Mouse (Mus musculus): ENCODE measurements around the gene Mcf2l. TPM values are rescaled to one million over a fixed set of nuclear protein-coding genes. Genes with fewer than 3 reads are reported as not detected.

Mcf2l gene
- polyA plus RNA-seq, 1 experiment: 57.7 TPM

GRCm38 (mm10) chr8:12934453-12935043 lies 60.9 kb downstream of the Mcf2l start:
- H3K27me3 ChIP-seq (replicated peaks): peaks cover 36% of the 10 kb centered on the region
- H3K9me3 ChIP-seq: no peaks in the 10 kb centered on the region
- TF ChIP-seq FLI1 (IDR thresholded peaks at IDR 0.05; ENCODE audit: low read length) (no peak), GATA1 (IDR thresholded peaks at IDR 0.05; ENCODE audit: borderline replicate concordance, low read length) (no peak)
- H3K4me1 ChIP-seq: peaks cover 82% of the 10 kb centered on the region
- H3K36me3 ChIP-seq (replicated peaks; ENCODE audit: low read length): peaks cover 38% of the 10 kb centered on the region
- H3K4me3 ChIP-seq (replicated peaks): no peak overlapping the region

DNA sequence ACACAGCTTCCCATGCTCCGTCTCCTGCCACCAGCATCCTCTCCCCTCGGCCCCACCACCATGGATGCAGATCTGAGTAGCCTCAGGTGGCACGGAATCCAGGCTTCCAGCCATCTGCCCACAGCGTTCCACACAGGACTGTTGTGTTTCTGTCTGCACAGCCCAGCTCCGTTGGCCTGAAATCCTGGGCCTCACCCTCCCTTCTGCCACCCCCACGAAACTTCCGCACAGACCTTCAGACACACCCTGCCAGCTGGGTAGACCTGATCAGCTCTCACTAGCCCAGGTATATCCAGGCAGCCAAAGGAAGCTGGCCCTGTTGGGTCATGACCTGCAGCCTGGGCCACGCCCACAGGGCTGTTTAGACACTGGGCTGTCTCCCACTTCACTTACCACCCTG lies 66.9 kb downstream of the Mcf2l start:
- Histone ChIP-seq H3K4me1 (peaks cover 81% of the 10 kb centered on the region), H3K27me3 (replicated peaks) (peaks cover 24% of the 10 kb centered on the region), H3K9me3 (no peaks in the 10 kb centered on the region), H3K36me3 (replicated peaks; ENCODE audit: low read length) (peaks cover 61% of the 10 kb centered on the region), H3K4me3 (replicated peaks) (no peak overlapping the region)
- TF ChIP-seq GATA1 (IDR thresholded peaks at IDR 0.05; ENCODE audit: borderline replicate concordance, low read length): no peak
- TF ChIP-seq FLI1 (IDR thresholded peaks at IDR 0.05; ENCODE audit: low read length): no peak

DNA sequence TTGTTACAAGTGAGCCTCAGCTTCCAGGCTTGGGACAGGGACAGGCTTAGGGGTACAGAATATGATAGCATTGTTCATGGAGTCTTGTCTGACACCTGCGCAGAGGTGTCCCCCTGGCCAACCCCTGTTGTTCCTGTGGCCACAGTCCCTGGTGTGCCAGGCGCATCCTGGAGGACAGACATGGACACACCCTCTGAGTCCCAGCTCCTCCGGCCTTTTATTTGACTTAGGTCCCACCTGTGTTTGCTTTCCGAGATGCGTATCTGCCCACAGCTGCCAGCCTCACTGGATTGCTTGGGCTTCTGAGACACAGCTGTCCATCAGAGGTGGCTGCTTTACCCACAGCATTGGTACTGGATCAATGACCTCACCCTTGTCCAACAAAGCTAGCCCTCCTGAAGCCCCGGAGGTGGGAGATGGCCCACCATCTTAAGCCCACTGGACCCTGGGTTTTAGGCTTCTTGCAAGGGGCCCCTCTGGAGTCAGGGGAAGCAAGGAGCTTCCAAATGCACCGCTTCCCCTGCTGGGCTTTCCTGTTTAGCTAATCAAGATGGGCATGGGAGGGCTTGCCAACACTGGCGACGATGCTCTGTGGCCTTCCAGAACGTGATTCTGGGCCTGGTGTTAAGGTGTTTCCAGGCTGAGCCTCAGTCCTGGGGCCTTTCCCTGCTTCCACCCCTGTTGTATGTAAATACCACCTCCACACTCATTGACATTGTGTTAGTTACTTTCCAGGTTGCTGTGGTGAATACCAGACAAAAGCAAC lies 67.7 kb downstream of the Mcf2l start:
- H3K27me3 ChIP-seq (replicated peaks): peaks cover 27% of the 10 kb centered on the region
- TF ChIP-seq FLI1 (IDR thresholded peaks at IDR 0.05; ENCODE audit: low read length) (no peak), GATA1 (IDR thresholded peaks at IDR 0.05; ENCODE audit: borderline replicate concordance, low read length) (no peak)

GRCm38 (mm10) chr8:12947604-12948573 lies 74.3 kb downstream of the Mcf2l start:
- no peaks in the 10 kb centered on the region for H3K9me3 ChIP-seq
- peaks cover 72% of the 10 kb centered on the region for H3K4me1 ChIP-seq
- no peak for TF ChIP-seq GATA1 (IDR thresholded peaks at IDR 0.05; ENCODE audit: borderline replicate concordance, low read length)
- no peak for TF ChIP-seq FLI1 (IDR thresholded peaks at IDR 0.05; ENCODE audit: low read length)
- peaks cover 54% of the 10 kb centered on the region for H3K27me3 ChIP-seq (replicated peaks)
- H3K36me3 ChIP-seq (replicated peaks; ENCODE audit: low read length): peaks cover 52% of the 10 kb centered on the region
- peak overlapping the region; percentile 16 for H3K4me3 ChIP-seq (replicated peaks)

More for the DNA sequence above, 67.7 kb downstream of the Mcf2l start:
- Histone ChIP-seq H3K4me3 (replicated peaks) (no peak overlapping the region), H3K36me3 (replicated peaks; ENCODE audit: low read length) (peaks cover 65% of the 10 kb centered on the region), H3K9me3 (no peaks in the 10 kb centered on the region), H3K4me1 (peaks cover 84% of the 10 kb centered on the region)

DNA sequence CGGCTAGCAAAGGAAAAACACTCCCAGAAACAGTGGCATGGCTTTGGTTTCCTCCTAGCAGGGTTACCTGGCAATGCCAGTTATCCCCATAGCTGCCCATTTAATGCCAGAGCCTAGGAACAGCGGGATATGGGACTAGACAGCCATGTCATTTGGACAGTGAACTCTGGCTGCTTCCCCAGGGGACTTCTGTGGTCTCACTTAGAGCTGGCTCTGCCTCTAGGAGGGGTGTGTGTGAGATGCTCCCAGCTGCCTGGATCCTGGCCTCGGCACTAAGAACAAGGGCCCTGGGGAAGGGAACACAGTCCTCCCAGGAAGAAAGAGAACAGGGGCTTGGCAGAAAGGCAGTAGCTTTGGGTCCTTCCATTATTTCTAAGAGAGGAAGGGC lies 75.0 kb downstream of the Mcf2l start:
- Histone ChIP-seq H3K36me3 (replicated peaks; ENCODE audit: low read length) (peaks cover 56% of the 10 kb centered on the region), H3K27me3 (replicated peaks) (peaks cover 55% of the 10 kb centered on the region), H3K9me3 (no peaks in the 10 kb centered on the region), H3K4me3 (replicated peaks) (no peak overlapping the region), H3K4me1 (peaks cover 68% of the 10 kb centered on the region)
- TF ChIP-seq FLI1 (IDR thresholded peaks at IDR 0.05; ENCODE audit: low read length) (no peak), GATA1 (IDR thresholded peaks at IDR 0.05; ENCODE audit: borderline replicate concordance, low read length) (no peak)

DNA sequence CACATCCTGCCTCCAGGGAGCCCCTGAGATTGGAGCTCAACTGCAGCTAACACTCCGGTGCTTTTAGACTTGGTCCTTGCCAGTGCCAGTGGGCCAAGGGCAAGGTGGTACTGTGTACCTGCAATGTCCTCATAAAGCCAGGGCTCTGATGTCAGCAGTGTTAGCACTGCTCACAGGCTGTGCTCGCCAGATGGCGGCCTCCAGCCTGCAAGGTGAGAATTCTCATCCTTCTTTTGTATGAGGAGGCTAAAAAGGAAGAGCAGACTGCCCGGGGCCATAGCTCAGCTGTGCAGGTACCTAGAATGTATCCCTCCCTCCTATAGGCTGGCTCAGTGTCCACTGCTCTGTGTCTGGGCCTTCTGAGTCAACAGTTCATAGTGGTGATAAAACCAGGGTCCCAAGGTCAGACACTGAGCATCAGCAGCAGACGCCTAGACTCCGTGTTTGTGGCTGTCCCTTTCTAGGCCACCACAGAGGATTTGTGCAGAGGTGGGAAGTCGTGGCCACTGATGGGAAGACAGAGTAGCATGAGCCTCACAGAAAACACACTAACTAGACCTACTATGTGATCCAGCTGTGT lies 77.5 kb downstream of the Mcf2l start:
- TF ChIP-seq FLI1 (IDR thresholded peaks at IDR 0.05; ENCODE audit: low read length) (no peak), GATA1 (IDR thresholded peaks at IDR 0.05; ENCODE audit: borderline replicate concordance, low read length) (no peak)
- Histone ChIP-seq H3K36me3 (replicated peaks; ENCODE audit: low read length) (peaks cover 66% of the 10 kb centered on the region), H3K4me1 (peaks cover 61% of the 10 kb centered on the region), H3K9me3 (no peaks in the 10 kb centered on the region), H3K27me3 (replicated peaks) (peaks cover 60% of the 10 kb centered on the region), H3K4me3 (replicated peaks) (no peak overlapping the region)

GRCm38 (mm10) chr8:12952699-12953098 lies 79.1 kb downstream of the Mcf2l start:
- no peaks in the 10 kb centered on the region for H3K9me3 ChIP-seq
- TF ChIP-seq GATA1 (IDR thresholded peaks at IDR 0.05; ENCODE audit: borderline replicate concordance, low read length): no peak
- no peak for TF ChIP-seq FLI1 (IDR thresholded peaks at IDR 0.05; ENCODE audit: low read length)
- H3K36me3 ChIP-seq (replicated peaks; ENCODE audit: low read length): peaks cover 58% of the 10 kb centered on the region
- H3K27me3 ChIP-seq (replicated peaks): peaks cover 48% of the 10 kb centered on the region
- no peak overlapping the region for H3K4me3 ChIP-seq (replicated peaks)
- peaks cover 59% of the 10 kb centered on the region for H3K4me1 ChIP-seq

GRCm38 (mm10) chr8:12955362-12955879 lies 81.8 kb downstream of the Mcf2l start:
- Histone ChIP-seq H3K27me3 (replicated peaks) (peaks cover 39% of the 10 kb centered on the region), H3K9me3 (no peaks in the 10 kb centered on the region), H3K4me3 (replicated peaks) (peak overlapping the region; percentile 53), H3K4me1 (peaks cover 46% of the 10 kb centered on the region), H3K36me3 (replicated peaks; ENCODE audit: low read length) (peaks cover 52% of the 10 kb centered on the region)
- TF ChIP-seq FLI1 (IDR thresholded peaks at IDR 0.05; ENCODE audit: low read length) (no peak), GATA1 (IDR thresholded peaks at IDR 0.05; ENCODE audit: borderline replicate concordance, low read length) (no peak)

DNA sequence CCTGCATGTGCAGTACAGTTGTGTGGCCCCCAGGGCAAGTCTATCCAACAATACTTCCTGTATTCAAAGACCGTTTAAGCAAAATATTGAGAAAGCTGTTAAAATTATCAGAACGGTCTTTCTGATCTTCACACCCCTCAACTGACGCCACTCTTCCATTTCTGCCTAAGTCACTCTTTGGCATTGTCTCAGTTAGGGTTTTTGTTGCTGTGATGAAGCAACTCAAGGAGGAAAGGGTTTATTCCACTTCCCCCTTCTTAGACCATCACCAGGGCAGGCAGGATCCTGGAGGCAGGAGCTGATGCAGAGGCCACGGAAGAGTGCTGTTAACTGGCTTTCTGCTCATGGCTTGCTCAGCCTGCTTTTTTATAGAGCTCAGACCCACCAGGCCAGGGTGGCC lies 82.3 kb downstream of the Mcf2l start:
- H3K27me3 ChIP-seq (replicated peaks): peaks cover 40% of the 10 kb centered on the region
- H3K4me3 ChIP-seq (replicated peaks): no peak overlapping the region
- peaks cover 45% of the 10 kb centered on the region for H3K4me1 ChIP-seq
- H3K36me3 ChIP-seq (replicated peaks; ENCODE audit: low read length): peaks cover 48% of the 10 kb centered on the region
- H3K9me3 ChIP-seq: no peaks in the 10 kb centered on the region
- TF ChIP-seq FLI1 (IDR thresholded peaks at IDR 0.05; ENCODE audit: low read length) (no peak), GATA1 (IDR thresholded peaks at IDR 0.05; ENCODE audit: borderline replicate concordance, low read length) (no peak)

Data from megakaryocyte, embryonic 14.5 days (primary cell).